Mouse (Mus musculus): ENCODE data around the gene Mpp5. TPM values are rescaled to one million over a fixed set of nuclear protein-coding genes. Genes with fewer than 3 reads are reported as not detected.
A peak's percentile ranks its signal among the peaks of the same experiment; 100 is the strongest.

The Mpp5 gene
- polyA plus RNA-seq, 1 experiment from 2014 or later: 23.7 TPM

DNA sequence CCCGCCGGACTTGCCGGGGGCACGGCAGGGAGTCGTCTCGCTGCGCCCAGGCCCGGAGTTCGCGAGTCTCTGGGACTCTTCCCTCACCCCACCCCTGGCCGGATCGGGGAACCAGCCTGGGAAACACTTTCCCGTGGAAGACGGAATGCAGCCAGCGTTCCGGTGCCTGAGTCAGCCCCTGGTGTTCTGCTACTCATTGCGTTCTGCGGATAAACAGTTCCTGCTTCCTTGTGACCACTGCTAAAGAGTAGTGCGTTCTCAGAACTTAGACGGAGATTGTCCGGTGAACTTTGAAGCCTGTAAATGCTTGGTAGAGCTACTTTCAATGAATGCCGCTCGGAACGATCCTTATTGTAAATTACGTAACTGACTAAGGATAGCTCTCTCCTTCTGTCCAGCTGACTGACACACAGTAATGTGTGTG is 683 bp downstream of the Mpp5 start:
- peak overlapping the region; percentile 86 for H3K4me3 ChIP-seq (ENCODE audit: low read depth, low read length)
- no peaks in the 10 kb centered on the region for H3K9me3 ChIP-seq (replicated peaks; ENCODE audit: control insufficient read depth, low read length)
- no peaks in the 10 kb centered on the region for H3K36me3 ChIP-seq (replicated peaks; ENCODE audit: control insufficient read depth, insufficient read depth, low read depth, low read length)
- WGBS: under 1% methylated on average over 25 of the region's 25 CpGs
- H3K9ac ChIP-seq (replicated peaks; ENCODE audit: low read length): peak overlapping the region; percentile 88
- no peaks in the 10 kb centered on the region for H3K4me1 ChIP-seq (ENCODE audit: control insufficient read depth, insufficient read depth, low read length)
- ATAC-seq (replicated peaks; ENCODE audit: insufficient number of reproducible peaks, low FRiP score, low TSS enrichment, low read depth) (peak; percentile 44; the same call in 1 of the 2 replicates), DNase-seq (ENCODE audit: low spot score) (peak; percentile 63)
- H3K27ac ChIP-seq (replicated peaks; ENCODE audit: low read depth, low read length): peak overlapping the region; percentile 94
- peak overlapping the region; percentile 59 for H3K4me2 ChIP-seq (ENCODE audit: low read depth, low read length)
- H3K27me3 ChIP-seq (ENCODE audit: control insufficient read depth, insufficient read depth, low read length): no peaks in the 10 kb centered on the region

DNA sequence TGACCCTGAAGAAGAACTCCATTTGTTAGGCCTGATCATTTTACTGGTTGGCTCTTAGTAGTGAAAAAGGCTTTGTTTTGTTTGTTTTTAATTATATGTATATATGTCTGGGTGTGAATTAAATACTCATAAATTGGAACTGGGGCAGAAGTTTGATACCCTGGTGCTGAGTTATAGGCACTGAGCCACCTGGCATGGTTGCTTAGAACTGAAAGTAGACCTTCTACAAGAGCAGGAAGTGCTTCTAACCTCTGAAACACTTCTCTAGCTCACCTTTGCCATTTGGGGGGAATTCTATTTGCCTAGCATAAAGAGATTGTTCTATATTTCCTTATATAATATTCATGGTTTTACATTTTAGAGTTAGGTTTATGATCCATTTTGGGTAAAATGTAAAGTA is 13.3 kb downstream of the Mpp5 start:
- no peak for ATAC-seq (replicated peaks; ENCODE audit: insufficient number of reproducible peaks, low FRiP score, low TSS enrichment, low read depth)
- Histone ChIP-seq H3K27ac (replicated peaks; ENCODE audit: low read depth, low read length) (no peak overlapping the region), H3K9me3 (replicated peaks; ENCODE audit: control insufficient read depth, low read length) (no peaks in the 10 kb centered on the region), H3K4me1 (ENCODE audit: control insufficient read depth, insufficient read depth, low read length) (no peaks in the 10 kb centered on the region), H3K9ac (replicated peaks; ENCODE audit: low read length) (no peak overlapping the region), H3K27me3 (ENCODE audit: control insufficient read depth, insufficient read depth, low read length) (no peaks in the 10 kb centered on the region), H3K4me2 (ENCODE audit: low read depth, low read length) (no peak overlapping the region), H3K4me3 (ENCODE audit: low read depth, low read length) (no peak overlapping the region), H3K36me3 (replicated peaks; ENCODE audit: control insufficient read depth, insufficient read depth, low read depth, low read length) (no peaks in the 10 kb centered on the region)
- DNase-seq (ENCODE audit: low spot score): no peak

DNA sequence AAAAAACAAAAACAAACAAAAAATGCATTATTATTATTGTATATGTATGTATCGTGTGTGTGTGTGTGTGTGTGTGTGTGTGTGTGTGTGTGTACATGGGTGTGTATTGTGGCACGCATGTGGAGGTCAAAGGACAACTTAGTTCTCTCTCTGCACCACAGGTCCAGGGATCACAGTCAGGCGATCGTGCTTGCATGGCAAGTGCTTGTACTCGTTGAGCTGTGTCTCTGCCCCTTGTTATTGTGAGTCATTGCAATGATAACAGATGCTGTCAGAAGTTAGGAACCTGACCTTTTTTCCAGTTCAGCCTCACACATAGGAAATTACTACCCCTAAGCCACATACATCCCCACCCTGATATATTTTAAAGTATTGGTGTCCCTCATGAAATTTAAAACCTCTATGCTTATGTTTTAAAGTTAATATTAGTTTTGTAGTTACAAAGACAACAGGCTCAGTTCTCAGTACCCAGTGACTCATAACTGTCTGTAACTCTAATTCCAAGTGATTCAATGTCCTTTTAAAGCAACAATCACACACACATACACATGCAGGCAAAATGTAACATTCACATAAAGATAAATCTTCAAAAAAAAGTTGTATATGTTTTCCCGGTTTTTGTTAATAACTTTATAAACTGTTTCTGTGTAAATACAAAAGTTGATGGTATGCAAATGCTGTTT is 20.5 kb downstream of the Mpp5 start:
- Histone ChIP-seq H3K27me3 (ENCODE audit: control insufficient read depth, insufficient read depth, low read length) (no peaks in the 10 kb centered on the region), H3K9me3 (replicated peaks; ENCODE audit: control insufficient read depth, low read length) (no peaks in the 10 kb centered on the region), H3K27ac (replicated peaks; ENCODE audit: low read depth, low read length) (no peak overlapping the region), H3K4me1 (ENCODE audit: control insufficient read depth, insufficient read depth, low read length) (no peaks in the 10 kb centered on the region), H3K4me3 (ENCODE audit: low read depth, low read length) (no peak overlapping the region), H3K9ac (replicated peaks; ENCODE audit: low read length) (no peak overlapping the region), H3K4me2 (ENCODE audit: low read depth, low read length) (no peak overlapping the region), H3K36me3 (replicated peaks; ENCODE audit: control insufficient read depth, insufficient read depth, low read depth, low read length) (no peaks in the 10 kb centered on the region)
- DNase-seq (ENCODE audit: low spot score): no peak
- 78% methylated on average over 6 of the region's 6 CpGs for WGBS
- no peak for ATAC-seq (replicated peaks; ENCODE audit: insufficient number of reproducible peaks, low FRiP score, low TSS enrichment, low read depth)

DNA sequence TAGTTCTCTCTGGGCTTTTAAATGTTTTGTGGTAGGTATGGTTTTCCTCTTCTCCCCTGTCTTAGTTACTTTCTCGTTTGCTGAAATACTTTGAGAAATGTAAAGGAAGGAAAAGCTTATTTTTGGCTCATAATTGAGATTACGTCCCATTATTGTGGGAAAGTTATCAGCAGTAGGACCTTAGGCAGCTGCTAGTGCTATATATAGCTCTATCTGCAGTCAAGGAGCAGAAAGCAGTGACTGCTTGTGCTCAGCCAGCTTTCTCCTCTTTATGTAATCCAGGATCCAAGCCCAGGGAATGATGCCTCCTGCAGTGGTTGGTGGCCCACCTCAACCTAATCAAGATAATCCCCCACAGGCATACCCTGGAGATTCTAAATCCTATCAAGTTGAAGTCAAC is 24.5 kb downstream of the Mpp5 start:
- Histone ChIP-seq H3K36me3 (replicated peaks; ENCODE audit: control insufficient read depth, insufficient read depth, low read depth, low read length) (no peaks in the 10 kb centered on the region), H3K4me3 (ENCODE audit: low read depth, low read length) (no peak overlapping the region), H3K4me2 (ENCODE audit: low read depth, low read length) (no peak overlapping the region), H3K9ac (replicated peaks; ENCODE audit: low read length) (no peak overlapping the region), H3K4me1 (ENCODE audit: control insufficient read depth, insufficient read depth, low read length) (no peaks in the 10 kb centered on the region), H3K27me3 (ENCODE audit: control insufficient read depth, insufficient read depth, low read length) (no peaks in the 10 kb centered on the region), H3K9me3 (replicated peaks; ENCODE audit: control insufficient read depth, low read length) (no peaks in the 10 kb centered on the region), H3K27ac (replicated peaks; ENCODE audit: low read depth, low read length) (no peak overlapping the region)
- DNase-seq (ENCODE audit: low spot score): no peak
- 73% methylated on average over 2 of the region's 2 CpGs for WGBS
- no peak for ATAC-seq (replicated peaks; ENCODE audit: insufficient number of reproducible peaks, low FRiP score, low TSS enrichment, low read depth)

GRCm38 (mm10) chr12:78777916-78778315 is 29.2 kb downstream of the Mpp5 start:
- H3K27me3 ChIP-seq (ENCODE audit: control insufficient read depth, insufficient read depth, low read length): no peaks in the 10 kb centered on the region
- no peaks in the 10 kb centered on the region for H3K9me3 ChIP-seq (replicated peaks; ENCODE audit: control insufficient read depth, low read length)
- H3K4me3 ChIP-seq (ENCODE audit: low read depth, low read length): no peak overlapping the region
- H3K9ac ChIP-seq (replicated peaks; ENCODE audit: low read length): no peak overlapping the region
- no peaks in the 10 kb centered on the region for H3K36me3 ChIP-seq (replicated peaks; ENCODE audit: control insufficient read depth, insufficient read depth, low read depth, low read length)
- H3K4me1 ChIP-seq (ENCODE audit: control insufficient read depth, insufficient read depth, low read length): no peaks in the 10 kb centered on the region
- H3K4me2 ChIP-seq (ENCODE audit: low read depth, low read length): no peak overlapping the region
- WGBS: 25% methylated on average over 2 of the region's 2 CpGs
- DNase-seq (ENCODE audit: low spot score): no peak
- no peak; the same call in 1 of the 2 replicates for ATAC-seq (replicated peaks; ENCODE audit: insufficient number of reproducible peaks, low FRiP score, low TSS enrichment, low read depth)
- H3K27ac ChIP-seq (replicated peaks; ENCODE audit: low read depth, low read length): no peak overlapping the region

GRCm38 (mm10) chr12:78778423-78779067 is 29.8 kb downstream of the Mpp5 start:
- Histone ChIP-seq H3K9me3 (replicated peaks; ENCODE audit: control insufficient read depth, low read length) (no peaks in the 10 kb centered on the region), H3K4me2 (ENCODE audit: low read depth, low read length) (no peak overlapping the region), H3K9ac (replicated peaks; ENCODE audit: low read length) (no peak overlapping the region), H3K4me1 (ENCODE audit: control insufficient read depth, insufficient read depth, low read length) (no peaks in the 10 kb centered on the region), H3K4me3 (ENCODE audit: low read depth, low read length) (no peak overlapping the region), H3K27ac (replicated peaks; ENCODE audit: low read depth, low read length) (no peak overlapping the region), H3K36me3 (replicated peaks; ENCODE audit: control insufficient read depth, insufficient read depth, low read depth, low read length) (no peaks in the 10 kb centered on the region), H3K27me3 (ENCODE audit: control insufficient read depth, insufficient read depth, low read length) (no peaks in the 10 kb centered on the region)
- no peak for ATAC-seq (replicated peaks; ENCODE audit: insufficient number of reproducible peaks, low FRiP score, low TSS enrichment, low read depth)
- WGBS: 66% methylated on average over 4 of the region's 4 CpGs
- DNase-seq (ENCODE audit: low spot score): no peak

DNA sequence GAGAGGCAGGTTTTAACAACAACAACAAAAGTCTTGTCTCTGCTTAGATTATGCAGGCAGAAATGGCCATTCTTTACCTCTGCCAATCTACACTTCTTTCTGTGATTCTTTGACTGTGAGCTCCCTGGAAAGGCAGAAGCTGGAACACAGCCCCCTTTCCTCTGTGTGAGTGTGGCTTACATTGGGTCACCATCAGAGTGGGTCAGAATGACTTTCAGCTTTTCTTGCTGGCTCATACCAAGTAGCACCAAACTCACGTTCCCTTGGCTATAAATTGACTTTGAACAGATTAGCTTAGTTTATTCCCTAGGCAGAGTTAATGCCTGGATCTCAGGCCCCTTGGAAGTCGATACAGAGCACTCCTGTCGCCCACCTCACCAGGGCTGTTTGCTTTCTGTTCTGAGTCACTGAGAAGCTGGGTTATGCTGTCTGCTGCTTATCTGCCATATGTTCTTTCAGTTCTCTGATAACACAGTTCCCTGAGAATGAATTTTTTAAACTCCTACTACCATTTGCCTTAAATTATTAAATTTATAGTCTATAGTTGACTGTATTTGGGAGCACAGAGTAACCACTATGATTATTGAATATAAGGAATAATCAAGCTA is 39.7 kb downstream of the Mpp5 start:
- WGBS: 56% methylated on average over 3 of the region's 3 CpGs
- DNase-seq (ENCODE audit: low spot score): no peak

DNA sequence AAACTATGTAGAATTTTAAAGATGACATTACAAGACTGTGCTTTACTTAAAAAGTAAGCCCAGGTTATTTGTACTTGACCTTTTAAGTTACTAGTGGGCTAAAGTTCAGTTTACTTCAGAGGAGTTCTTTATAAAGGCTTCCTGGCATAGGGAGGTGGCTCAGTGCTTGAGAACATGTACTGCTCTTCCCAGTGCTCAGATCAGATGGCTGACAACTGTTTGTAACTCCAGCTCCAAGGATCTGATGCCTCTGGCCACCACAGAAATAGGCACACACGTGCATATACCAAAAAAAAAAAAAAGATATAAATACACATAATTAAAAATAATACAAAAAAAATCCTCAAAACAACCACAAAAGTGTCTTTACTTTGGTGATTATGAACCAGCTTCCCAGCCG is 42.1 kb downstream of the Mpp5 start:
- ATAC-seq (replicated peaks; ENCODE audit: insufficient number of reproducible peaks, low FRiP score, low TSS enrichment, low read depth): no peak
- H3K27ac ChIP-seq (replicated peaks; ENCODE audit: low read depth, low read length): no peak overlapping the region
- no peak overlapping the region for H3K9ac ChIP-seq (replicated peaks; ENCODE audit: low read length)
- no peaks in the 10 kb centered on the region for H3K27me3 ChIP-seq (ENCODE audit: control insufficient read depth, insufficient read depth, low read length)
- 67% methylated on average over 2 of the region's 2 CpGs for WGBS
- H3K4me2 ChIP-seq (ENCODE audit: low read depth, low read length): no peak overlapping the region
- H3K4me3 ChIP-seq (ENCODE audit: low read depth, low read length): no peak overlapping the region
- no peak for DNase-seq (ENCODE audit: low spot score)
- no peaks in the 10 kb centered on the region for H3K9me3 ChIP-seq (replicated peaks; ENCODE audit: control insufficient read depth, low read length)
- H3K4me1 ChIP-seq (ENCODE audit: control insufficient read depth, insufficient read depth, low read length): no peaks in the 10 kb centered on the region
- H3K36me3 ChIP-seq (replicated peaks; ENCODE audit: control insufficient read depth, insufficient read depth, low read depth, low read length): no peaks in the 10 kb centered on the region

More for the DNA sequence above, 39.7 kb downstream of the Mpp5 start:
- H3K9me3 ChIP-seq (replicated peaks; ENCODE audit: control insufficient read depth, low read length): no peaks in the 10 kb centered on the region
- no peaks in the 10 kb centered on the region for H3K36me3 ChIP-seq (replicated peaks; ENCODE audit: control insufficient read depth, insufficient read depth, low read depth, low read length)
- H3K9ac ChIP-seq (replicated peaks; ENCODE audit: low read length): no peak overlapping the region
- H3K4me1 ChIP-seq (ENCODE audit: control insufficient read depth, insufficient read depth, low read length): no peaks in the 10 kb centered on the region
- H3K4me2 ChIP-seq (ENCODE audit: low read depth, low read length): no peak overlapping the region
- no peaks in the 10 kb centered on the region for H3K27me3 ChIP-seq (ENCODE audit: control insufficient read depth, insufficient read depth, low read length)
- no peak overlapping the region for H3K27ac ChIP-seq (replicated peaks; ENCODE audit: low read depth, low read length)
- no peak overlapping the region for H3K4me3 ChIP-seq (ENCODE audit: low read depth, low read length)
- ATAC-seq (replicated peaks; ENCODE audit: insufficient number of reproducible peaks, low FRiP score, low TSS enrichment, low read depth): no peak

Data from embryonic facial prominence, embryonic 11.5 days (tissue).